Mouse (Mus musculus) megakaryocyte, embryonic 14.5 days (primary cell): Measurements from ENCODE around the gene Tceanc2. TPM values are rescaled to one million over a fixed set of nuclear protein-coding genes. Genes with fewer than 3 reads are reported as not detected.

Experiments
- H3K27me3 ChIP-seq: replicated peaks from 2 replicates; pipeline ENCODE3; 2012; ENCODE audit warnings: inconsistent platforms
- H3K36me3 ChIP-seq: replicated peaks from 2 replicates; pipeline ENCODE3; 2012; ENCODE audit warnings: low read length, inconsistent platforms, mixed read lengths
- H3K4me1 ChIP-seq: 2 replicates; pipeline ENCODE4 v1.6.1; 2012; ENCODE audit warnings: inconsistent platforms
- H3K4me3 ChIP-seq: replicated peaks from 2 replicates; pipeline ENCODE3; 2012; ENCODE audit warnings: moderate library complexity, mild to moderate bottlenecking, inconsistent platforms
- H3K9me3 ChIP-seq: 2 replicates; pipeline ENCODE4 v1.6.1; 2012; ENCODE audit warnings: inconsistent platforms
- FLI1 ChIP-seq: IDR thresholded peaks from 2 replicates; pipeline ENCODE4 v1.6.1; 2012; ENCODE audit warnings: low read length, inconsistent platforms, mixed read lengths
- GATA1 ChIP-seq: IDR thresholded peaks from 3 replicates; pipeline ENCODE4 v1.6.1; 2012; ENCODE audit warnings: mixed read lengths, low read length, inconsistent platforms, borderline replicate concordance
- polyA plus RNA-seq: library from polyadenylated mRNA; stranded (reverse); fragments of >175 nt; gene quantifications from 2 replicates; pipeline ENCODE4 v1.2.3, GENCODE M21; 2012; ENCODE audit warnings: low replicate concordance; ENCODE audit not compliant: insufficient read depth

Tceanc2 gene
- polyA plus RNA-seq, 1 experiment, result 31.3 TPM

- no peak overlapping the region for H3K4me3 ChIP-seq
- TF ChIP-seq GATA1 (no peak), FLI1 (no peak)
- no peaks in the 10 kb centered on the region for H3K36me3 ChIP-seq
- peaks cover 55% of the 10 kb centered on the region for H3K27me3 ChIP-seq
- peaks cover 16% of the 10 kb centered on the region for H3K4me1 ChIP-seq
- no peaks in the 10 kb centered on the region for H3K9me3 ChIP-seq
Measured at GRCm38 (mm10) chr4:107127901-107128669, 50.8 kb downstream of the Tceanc2 start.

- Histone ChIP-seq H3K27me3 (peaks cover 59% of the 10 kb centered on the region), H3K4me1 (peaks cover 16% of the 10 kb centered on the region), H3K4me3 (no peak overlapping the region), H3K9me3 (no peaks in the 10 kb centered on the region), H3K36me3 (no peaks in the 10 kb centered on the region)
- TF ChIP-seq GATA1 (no peak), FLI1 (no peak)
Measured at GRCm38 (mm10) chr4:107126891-107127524, 51.9 kb downstream of the Tceanc2 start.

GRCm38 (mm10) chr4:107126389-107126788 lies 52.5 kb downstream of the Tceanc2 start:
- no peak overlapping the region for H3K4me3 ChIP-seq
- no peak for TF ChIP-seq FLI1
- TF ChIP-seq GATA1, result no peak
- H3K27me3 ChIP-seq, result peaks cover 61% of the 10 kb centered on the region

GRCm38 (mm10) chr4:107125101-107125500 lies 53.8 kb downstream of the Tceanc2 start:
- H3K4me1 ChIP-seq, result peaks cover 7% of the 10 kb centered on the region
- no peak overlapping the region for H3K4me3 ChIP-seq
- H3K27me3 ChIP-seq, result peaks cover 63% of the 10 kb centered on the region
- no peaks in the 10 kb centered on the region for H3K36me3 ChIP-seq
- no peaks in the 10 kb centered on the region for H3K9me3 ChIP-seq
- TF ChIP-seq FLI1 (no peak), GATA1 (no peak)

More at GRCm38 (mm10) chr4:107126389-107126788, 52.5 kb downstream of the Tceanc2 start:
- Histone ChIP-seq H3K9me3 (no peaks in the 10 kb centered on the region), H3K36me3 (no peaks in the 10 kb centered on the region), H3K4me1 (peaks cover 16% of the 10 kb centered on the region)

GRCm38 (mm10) chr4:107124376-107124775 lies 54.5 kb downstream of the Tceanc2 start:
- Histone ChIP-seq H3K27me3 (peaks cover 67% of the 10 kb centered on the region), H3K36me3 (no peaks in the 10 kb centered on the region), H3K4me1 (peaks cover 7% of the 10 kb centered on the region), H3K9me3 (no peaks in the 10 kb centered on the region), H3K4me3 (no peak overlapping the region)
- no peak for TF ChIP-seq FLI1
- TF ChIP-seq GATA1, result no peak

- H3K9me3 ChIP-seq, result no peaks in the 10 kb centered on the region
- TF ChIP-seq FLI1, result no peak
- TF ChIP-seq GATA1, result no peak
Measured at GRCm38 (mm10) chr4:107121165-107121943, 57.6 kb downstream of the Tceanc2 start.

GRCm38 (mm10) chr4:107120676-107121075 lies 58.2 kb downstream of the Tceanc2 start:
- TF ChIP-seq GATA1 (no peak), FLI1 (no peak)
- H3K4me3 ChIP-seq, result no peak overlapping the region
- peaks cover 5% of the 10 kb centered on the region; the same call in 1 of the 2 replicates for H3K4me1 ChIP-seq
- H3K36me3 ChIP-seq, result no peaks in the 10 kb centered on the region
- no peaks in the 10 kb centered on the region for H3K9me3 ChIP-seq
- H3K27me3 ChIP-seq, result peaks cover 66% of the 10 kb centered on the region

More at GRCm38 (mm10) chr4:107121165-107121943, 57.6 kb downstream of the Tceanc2 start:
- Histone ChIP-seq H3K27me3 (peaks cover 66% of the 10 kb centered on the region), H3K4me1 (peaks cover 7% of the 10 kb centered on the region; the same call in 1 of the 2 replicates), H3K36me3 (no peaks in the 10 kb centered on the region), H3K4me3 (no peak overlapping the region)

GRCm38 (mm10) chr4:107119056-107119455 lies 59.9 kb downstream of the Tceanc2 start:
- H3K36me3 ChIP-seq, result no peaks in the 10 kb centered on the region
- H3K27me3 ChIP-seq, result peaks cover 65% of the 10 kb centered on the region
- no peaks in the 10 kb centered on the region; the same call in 1 of the 2 replicates for H3K4me1 ChIP-seq
- TF ChIP-seq FLI1, result no peak
- no peak overlapping the region for H3K4me3 ChIP-seq
- H3K9me3 ChIP-seq, result peaks cover 5% of the 10 kb centered on the region

GRCm38 (mm10) chr4:107117741-107118385 lies 61.1 kb downstream of the Tceanc2 start:
- peaks cover 65% of the 10 kb centered on the region for H3K27me3 ChIP-seq
- H3K36me3 ChIP-seq, result no peaks in the 10 kb centered on the region
- H3K4me3 ChIP-seq, result no peak overlapping the region
- TF ChIP-seq GATA1 (no peak), FLI1 (no peak)
- peaks cover 5% of the 10 kb centered on the region for H3K9me3 ChIP-seq
- no peaks in the 10 kb centered on the region; the same call in 1 of the 2 replicates for H3K4me1 ChIP-seq
